Mouse (Mus musculus) urinary bladder, postnatal 14 days (tissue): ENCODE data around the gene Zfp827.
"Not testable (repeated sequence)": the region's sequence is repeated elsewhere in the genome, so short reads cannot be mapped to it uniquely, and the experiment has no call there.

Source experiments
- DNase-seq: peaks from one replicate; pipeline ENCODE4 v3.0.0; 2021; ENCODE audit warnings: low spot score

Gene Zfp827

GRCm38 (mm10) chr8:79112480-79112879, 84.2 kb downstream of the Zfp827 start:
- DNase-seq: peak; percentile 19

DNA sequence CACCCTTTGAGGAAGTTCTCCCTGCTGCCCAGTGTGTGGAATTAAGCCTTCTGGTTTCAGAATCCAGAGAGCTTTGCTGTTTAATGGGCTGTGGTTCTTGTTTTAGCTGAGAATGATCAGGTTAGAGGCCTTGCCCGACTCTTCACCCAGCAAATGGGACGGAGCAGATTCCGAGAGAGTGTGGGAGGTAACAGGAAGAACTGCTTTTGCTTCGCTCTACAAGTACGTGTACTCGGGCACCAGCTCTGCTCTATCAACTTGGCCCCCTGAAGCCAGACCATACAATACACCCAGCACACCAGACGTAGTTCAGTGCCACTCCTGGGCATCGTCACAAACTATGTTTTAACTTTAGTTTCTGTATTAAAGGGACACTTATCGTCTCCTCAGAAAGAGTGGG, 85.3 kb downstream of the Zfp827 start:
- no peak for DNase-seq

DNA sequence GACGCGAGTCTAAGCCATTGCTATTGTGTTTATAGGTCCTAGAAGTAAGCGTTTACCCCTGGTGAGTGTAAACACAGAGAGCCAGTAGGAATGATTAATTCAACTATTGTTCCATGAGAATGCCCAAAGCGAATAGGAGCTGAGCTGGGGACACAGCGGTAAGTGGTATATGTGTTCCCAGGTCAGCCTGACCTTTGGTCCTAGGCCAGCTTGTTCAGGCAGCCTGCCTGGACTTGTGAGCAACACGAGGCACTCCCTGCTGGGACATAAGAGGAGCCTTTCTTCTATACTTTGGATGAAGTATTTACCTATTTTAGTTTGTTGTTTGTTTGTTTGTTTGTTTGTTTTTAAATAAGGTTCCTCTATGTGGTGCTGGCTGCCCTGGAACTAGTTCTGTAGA, 86.3 kb downstream of the Zfp827 start:
- no peak for DNase-seq

- no peak for DNase-seq
Observed at GRCm38 (mm10) chr8:79116436-79116835, 88.2 kb downstream of the Zfp827 start.

DNA sequence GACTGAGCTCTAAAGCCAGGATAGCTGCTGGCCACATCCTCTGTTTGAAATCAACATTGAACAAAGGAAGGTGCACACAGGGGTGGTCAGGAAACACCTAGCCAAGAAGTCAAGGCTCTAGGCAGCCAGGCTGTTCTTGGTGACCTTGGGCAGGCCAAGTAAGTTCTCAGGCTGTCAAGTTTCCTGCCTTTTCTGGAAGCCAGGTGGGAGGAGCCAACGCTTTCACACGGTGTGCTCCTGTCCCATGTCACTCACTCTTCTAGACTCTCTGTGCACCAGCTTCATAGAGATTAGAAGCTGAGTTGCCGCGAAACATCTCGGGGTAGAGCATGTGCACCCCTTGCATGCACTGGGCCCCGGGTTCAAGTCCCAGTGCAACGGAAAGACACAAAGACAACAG, 89.5 kb downstream of the Zfp827 start:
- no peak for DNase-seq

- DNase-seq: no peak
Observed at GRCm38 (mm10) chr8:79121614-79122013, 93.4 kb downstream of the Zfp827 start.

- DNase-seq: no peak
Observed at GRCm38 (mm10) chr8:79124231-79124630, 96.0 kb downstream of the Zfp827 start.

- DNase-seq: no peak
Observed at GRCm38 (mm10) chr8:79127211-79127816, 99.1 kb downstream of the Zfp827 start.

DNA sequence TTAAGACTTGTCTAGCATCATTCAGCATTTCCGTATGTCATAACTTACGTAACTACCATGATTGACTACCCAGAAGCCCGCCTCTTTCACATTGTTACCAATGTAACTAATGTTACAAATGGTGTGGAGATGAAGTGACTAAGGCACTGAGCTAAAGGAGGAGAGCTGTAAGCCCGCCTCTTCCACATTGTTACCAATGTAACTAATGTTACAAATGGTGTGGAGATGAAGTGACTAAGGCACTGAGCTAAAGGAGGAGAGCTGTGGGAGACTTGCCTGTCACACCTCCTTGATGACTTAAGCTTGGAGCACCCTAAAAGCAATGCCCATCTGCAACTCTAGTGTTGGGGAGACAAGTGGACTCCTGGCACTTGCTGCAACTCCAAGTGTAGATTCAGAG, 100.3 kb downstream of the Zfp827 start:
- not testable (repeated sequence) for DNase-seq

DNA sequence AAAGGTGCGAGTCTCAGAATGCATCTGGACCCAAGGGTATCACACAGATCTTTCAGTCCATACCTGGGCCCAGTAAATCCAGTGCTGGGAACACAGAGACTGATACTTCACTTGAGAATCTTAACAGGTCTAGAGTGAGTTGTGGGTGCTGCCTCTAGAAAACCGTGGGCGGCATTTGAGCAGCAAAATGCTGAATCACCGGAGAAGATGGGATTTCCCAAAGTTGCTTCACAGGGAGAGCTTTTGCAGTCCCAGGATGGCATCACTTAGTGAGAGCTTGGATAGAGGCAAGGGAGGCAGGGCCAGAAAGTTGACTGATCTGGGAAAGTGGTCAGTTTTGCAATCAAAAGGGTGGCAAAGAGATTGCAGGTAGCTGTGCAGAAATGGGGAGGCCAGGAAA, 111.4 kb downstream of the Zfp827 start:
- DNase-seq: no peak

DNA sequence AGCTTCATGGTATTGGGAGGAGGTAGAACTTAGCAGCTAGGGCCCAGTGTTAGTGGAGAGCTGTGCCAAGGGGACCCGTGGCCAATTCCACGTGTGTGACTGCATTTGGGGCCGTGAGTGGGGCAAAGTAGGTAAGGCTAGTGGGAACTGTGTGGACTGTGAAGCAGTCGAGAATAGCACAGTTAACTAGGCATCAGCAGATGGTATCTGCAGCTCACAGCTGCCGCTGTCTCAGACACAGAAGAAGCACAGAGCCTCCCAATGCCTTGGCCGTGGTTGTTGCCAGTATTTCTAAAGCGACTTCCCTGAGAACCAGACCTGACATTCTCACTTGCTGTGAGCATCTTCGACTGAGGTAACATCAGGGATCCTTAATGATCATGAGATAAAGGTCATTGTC, 112.7 kb downstream of the Zfp827 start:
- DNase-seq: no peak

DNA sequence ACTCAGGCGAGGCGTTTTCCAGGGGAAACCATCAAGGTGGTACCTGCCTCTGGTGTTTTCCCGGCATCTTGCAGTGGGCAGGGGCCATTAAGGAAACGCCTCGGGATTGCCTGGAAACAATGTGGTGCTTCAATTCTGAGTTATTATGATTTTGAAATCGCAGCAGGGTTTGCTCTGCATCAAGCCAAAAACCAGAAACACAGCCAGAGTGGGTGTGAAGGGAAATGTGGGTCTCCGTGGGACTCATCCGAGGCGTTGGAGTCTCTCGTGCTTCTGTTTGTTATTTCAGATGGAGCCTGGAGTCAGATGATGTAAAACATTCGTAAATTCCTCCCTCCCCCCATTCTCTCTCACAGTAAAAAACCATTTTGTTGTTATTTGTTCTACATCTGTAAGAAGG, 113.4 kb downstream of the Zfp827 start:
- no peak for DNase-seq

- no peak for DNase-seq
Observed at GRCm38 (mm10) chr8:79143729-79144128, 115.5 kb downstream of the Zfp827 start.

DNA sequence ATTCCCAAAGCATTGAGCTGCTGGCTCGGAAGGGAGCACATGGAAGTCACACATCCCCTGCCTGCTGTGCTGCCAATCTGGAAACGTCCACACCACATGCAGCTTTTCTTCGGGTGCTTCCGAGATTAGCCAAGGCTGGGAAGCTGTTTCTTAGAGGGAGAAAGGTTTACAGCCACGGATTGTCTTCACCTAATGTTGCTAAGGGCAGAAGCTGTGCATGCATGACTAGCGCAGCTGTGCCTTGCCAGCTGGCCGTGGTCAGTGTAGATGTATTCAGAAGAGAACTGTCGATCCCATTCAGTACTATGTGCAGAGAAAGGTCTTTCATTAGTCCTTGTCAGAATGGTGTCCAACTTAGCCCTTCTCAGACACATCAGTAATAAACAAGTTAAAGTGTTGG, 117.0 kb downstream of the Zfp827 start:
- no peak for DNase-seq

GRCm38 (mm10) chr8:79145626-79146025, 117.4 kb downstream of the Zfp827 start:
- DNase-seq: no peak

GRCm38 (mm10) chr8:79148799-79149198, 120.6 kb downstream of the Zfp827 start:
- DNase-seq: no peak

DNA sequence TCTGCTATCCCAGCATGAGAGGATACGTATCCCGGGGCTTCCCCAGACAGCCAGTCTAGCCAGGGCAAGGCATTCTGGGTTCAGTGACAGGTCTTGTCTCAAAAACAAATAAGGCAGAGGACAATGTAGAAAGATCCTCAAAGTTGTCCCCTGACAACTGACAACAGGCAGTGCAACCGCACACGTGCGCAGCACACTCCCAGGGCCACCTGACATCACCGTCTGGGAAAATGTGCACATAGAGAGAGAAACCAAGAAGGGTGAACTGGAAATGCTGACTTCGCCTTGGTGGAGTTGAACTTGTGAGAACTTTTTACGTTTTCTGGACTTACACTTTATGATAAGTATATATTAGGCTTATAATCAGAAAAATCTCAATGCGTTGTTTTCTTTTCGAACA, 121.6 kb downstream of the Zfp827 start:
- no peak for DNase-seq

DNA sequence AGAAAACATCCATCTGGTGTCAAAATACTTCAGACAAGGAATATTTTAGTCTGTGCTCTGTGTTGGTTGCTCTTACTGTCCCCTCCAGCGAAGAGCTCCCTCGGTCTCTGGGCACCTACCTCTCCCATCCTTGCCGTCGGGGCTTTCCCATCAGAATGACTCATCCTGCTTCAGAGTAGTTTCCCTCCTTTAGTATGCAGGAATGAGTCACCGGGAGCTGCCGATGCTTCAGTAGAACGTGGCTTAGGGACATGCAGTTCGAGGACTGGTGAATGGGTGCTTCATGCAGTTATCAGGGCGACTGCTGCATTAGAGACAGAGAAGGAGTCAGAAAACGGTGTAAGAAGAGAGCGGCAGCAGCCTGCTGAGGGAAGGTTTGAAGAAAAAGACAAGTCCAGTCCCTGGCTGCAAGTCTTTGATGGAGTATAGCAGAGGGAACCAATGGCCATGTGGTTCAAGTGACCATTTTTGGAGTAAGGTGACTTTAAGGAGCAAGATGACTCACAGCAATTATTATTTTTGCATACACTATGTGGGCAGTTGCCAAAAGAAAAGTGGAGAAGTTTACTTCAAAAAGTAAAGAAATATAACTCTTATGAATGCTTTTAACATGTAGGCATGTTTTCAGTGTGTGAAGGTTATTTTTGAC, 122.4 kb downstream of the Zfp827 start:
- DNase-seq: peak; percentile 39

DNA sequence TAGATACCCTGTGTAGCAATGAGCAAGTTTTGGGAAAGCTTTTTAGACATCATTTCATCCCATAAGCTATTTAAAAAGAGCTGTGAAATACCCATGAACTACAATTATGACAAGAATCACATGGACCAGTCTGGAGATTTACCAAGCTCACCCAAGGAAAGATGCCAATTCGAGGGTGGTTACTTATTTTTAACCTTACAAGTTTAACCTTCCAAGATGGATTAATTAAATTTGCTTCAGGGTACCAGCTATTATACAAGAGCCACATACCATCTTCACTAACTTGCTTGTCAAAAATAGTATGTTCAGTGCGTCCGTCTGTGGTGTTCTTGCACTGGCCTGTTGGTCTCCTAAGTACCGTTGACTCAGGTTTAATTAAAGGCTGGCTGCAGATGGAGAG, 123.4 kb downstream of the Zfp827 start:
- no peak for DNase-seq

- DNase-seq: no peak
Observed at GRCm38 (mm10) chr8:79153201-79153600, 125.0 kb downstream of the Zfp827 start.

GRCm38 (mm10) chr8:79153637-79154036, 125.4 kb downstream of the Zfp827 start:
- DNase-seq: no peak

GRCm38 (mm10) chr8:79155556-79156161, 127.4 kb downstream of the Zfp827 start:
- DNase-seq: no peak

DNA sequence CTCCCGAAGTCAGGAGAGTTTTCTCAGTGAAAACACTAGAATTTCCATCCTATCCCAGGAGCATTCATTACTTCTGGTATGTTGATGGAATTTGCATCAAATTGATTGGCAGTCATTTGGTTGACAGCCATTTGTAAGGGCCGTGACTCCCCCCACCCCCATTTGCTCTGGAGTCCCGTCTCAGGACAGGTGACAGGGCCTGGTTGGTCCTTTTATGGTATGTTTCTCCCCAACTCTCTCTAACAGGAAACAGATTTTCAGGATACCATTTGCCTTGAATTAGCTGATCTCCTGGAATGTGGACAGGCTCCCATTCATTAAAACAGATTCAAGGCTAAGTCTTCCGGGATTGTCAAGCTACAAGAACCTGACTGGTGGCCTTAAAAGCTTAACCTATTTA, 129.1 kb downstream of the Zfp827 start:
- DNase-seq: no peak

DNA sequence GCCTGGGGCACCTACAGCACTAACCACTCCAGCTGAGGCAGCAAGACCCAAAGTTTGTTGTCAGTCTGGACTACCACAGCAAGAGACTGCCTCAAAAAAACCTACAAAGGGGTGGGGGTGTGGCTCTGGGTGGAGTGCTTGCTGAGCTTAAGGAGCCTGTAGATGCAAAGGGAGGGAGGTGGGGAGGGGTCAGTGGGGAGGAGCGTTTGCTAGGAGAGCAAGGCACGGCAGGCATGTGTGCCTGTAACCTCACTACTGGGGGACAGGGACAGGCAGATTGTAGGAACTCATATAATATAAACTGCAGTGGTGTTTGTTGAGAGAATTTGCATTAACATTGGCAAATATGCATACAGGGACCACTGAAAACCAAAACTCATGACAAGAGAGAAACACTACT, 130.1 kb downstream of the Zfp827 start:
- no peak for DNase-seq
